Mouse (Mus musculus): ENCODE results near the gene Prrc2a.

Prrc2a gene

DNA sequence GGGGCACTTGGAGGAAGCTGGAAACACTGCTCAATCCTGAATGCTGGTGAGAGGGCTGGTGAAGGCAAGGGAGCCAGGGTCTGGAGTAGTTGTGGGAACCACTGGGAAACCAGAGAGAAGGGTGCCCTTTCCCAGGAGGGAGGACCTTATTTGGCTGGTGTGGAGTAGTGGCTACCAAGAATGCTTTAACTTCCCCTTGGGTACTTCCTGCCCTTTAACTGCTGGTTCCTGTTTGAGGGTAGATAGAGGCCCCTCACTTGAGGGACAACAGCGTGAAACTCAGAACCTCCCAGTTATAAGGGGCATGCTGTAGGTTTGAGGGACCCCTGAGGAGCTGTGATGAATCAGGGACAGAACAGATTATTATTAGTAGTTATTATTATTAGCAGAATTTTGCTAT is 24.5 kb upstream of the Prrc2a start:
- DNase-seq = no peak

DNA sequence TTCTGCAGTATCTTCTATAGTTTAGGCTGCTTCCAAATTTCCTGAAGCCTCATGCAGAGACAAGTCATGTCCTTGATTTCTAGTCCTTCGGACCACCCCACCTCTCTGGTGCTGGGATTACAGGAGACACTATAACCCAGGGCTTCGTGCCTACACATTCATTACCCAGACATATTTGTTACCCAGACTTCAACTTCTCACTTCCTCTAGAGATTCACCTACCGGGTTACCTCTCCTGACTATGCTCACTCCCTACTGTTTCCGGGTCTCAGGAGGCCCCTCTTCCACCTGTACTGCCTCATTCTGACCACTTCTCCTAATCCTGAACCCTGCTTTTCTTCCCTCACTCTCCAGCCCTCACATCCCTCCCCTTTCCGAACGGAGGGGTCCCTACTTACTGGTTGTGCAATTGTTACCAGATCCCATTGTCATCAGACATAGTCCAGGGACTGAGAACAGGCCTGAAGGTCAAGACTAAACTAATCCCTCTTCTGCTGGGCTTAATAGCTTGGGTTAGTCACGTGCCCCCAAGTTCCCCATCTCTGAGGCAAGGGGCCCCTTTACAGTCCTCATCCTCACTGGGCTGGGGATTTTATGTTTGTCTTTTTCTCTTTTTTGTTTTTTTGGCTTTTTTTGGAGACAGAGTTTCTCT is 23.4 kb upstream of the Prrc2a start, which contains the start of gene Lst1:
Lst1 (minus strand) TSS at position 481 of the 652 bp plus-strand sequence.
- DNase-seq = no peak

DNA sequence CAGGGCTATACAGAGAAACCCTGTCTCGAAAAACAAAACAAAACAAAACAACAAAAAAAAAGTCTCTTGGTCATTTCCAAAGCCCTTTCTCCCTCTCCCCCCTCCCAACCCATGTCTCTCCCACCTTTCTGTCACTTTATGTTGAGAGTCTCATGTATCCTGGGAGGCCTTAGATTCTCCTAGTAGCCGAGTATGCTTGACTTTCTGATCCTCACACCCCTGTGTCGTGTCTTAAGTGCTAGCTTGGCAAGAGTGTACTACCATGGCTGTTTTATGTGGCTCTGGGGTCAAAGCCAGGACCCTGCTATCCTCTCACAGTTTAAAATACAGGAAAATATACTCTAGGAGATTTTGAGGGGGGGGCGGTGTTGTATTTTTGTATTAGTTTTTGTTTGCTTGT is 22.6 kb upstream of the Prrc2a start:
- no peak for DNase-seq

DNA sequence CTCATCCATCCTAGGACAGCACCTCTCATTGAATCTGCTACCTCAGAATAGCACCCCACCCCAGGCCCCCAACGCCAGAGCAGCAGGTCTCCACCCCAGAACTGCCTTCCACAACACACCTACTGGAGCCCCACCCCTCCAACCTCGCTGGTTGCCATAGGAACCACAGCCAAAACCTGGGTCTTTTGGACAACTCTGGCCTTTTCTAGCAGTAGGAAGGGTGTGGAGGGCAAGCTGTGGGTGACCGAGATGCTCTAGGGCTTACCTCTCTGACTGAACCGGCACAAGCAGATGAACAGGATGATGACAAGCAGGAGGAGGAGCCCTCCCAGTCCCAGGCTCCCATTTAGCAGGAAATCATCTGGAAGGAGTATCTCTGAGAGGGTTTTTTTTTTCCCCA is 22.0 kb upstream of the Prrc2a start:
- peak; percentile 47 for DNase-seq

DNA sequence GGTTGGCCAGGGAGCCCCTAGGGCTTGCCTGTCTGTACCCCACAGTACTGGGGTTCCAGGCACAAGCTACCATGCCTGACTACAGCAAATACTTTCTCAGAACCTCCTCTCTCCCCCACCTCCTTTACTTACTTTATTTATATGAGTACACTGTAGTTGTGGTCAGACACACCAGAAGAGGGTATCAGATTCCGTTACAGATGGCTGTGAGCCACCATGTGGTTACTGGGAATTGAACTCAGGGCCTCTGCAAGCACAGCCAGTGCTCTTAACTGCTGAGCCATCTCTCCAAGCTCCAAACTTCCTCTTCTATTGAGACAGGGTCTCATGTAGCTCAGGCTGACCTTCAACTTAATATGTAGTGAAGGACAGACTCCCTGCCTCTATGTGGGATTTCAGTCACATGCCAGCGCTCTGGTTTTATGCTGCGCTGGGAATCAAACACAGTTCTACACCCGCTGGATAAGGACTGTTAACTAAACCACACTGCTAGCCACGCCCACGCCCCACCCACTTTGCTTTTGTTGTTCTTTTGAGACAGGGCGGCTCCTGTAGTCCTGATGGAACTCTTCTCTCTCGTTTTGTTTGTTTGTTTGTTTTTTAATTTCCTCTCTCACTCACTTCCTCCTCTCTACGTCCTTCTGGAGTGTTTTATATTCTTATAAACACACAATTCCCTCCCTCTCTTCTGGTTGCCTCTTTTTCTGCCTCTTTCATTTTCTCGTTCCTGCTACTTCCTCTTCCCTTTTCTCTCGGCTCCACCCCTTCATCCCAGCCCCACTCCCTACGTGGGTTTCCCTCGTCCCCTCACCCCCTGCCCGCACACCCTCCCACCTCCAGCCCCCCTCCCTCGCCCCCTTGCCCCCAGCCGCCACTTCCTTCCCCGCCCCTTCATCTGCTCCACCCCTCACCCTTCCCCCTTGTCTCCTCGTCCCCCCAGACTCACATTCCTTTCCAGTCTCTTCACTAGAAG is 21.2 kb upstream of the Prrc2a start:
- peak; percentile 78 for DNase-seq

DNA sequence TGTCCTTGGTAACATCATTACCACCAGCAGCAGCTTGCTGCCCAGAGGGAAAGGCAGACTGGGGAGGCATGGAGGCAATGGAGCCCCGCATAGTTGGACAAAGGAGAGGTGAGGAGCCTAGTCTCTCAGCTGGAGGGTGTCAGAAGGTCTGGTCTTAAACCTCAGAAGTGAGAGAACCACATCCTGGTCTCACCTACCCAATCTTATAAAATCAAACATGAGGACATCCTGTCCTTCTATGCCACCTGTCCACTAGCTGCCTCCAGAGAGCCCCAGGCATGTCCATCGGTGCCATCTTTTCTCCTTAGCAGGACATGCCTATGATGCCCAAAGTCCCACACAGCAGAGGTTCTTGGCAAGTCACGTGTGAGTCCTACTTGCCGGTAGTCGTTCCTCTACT is 15.4 kb upstream of the Prrc2a start:
- DNase-seq = no peak

DNA sequence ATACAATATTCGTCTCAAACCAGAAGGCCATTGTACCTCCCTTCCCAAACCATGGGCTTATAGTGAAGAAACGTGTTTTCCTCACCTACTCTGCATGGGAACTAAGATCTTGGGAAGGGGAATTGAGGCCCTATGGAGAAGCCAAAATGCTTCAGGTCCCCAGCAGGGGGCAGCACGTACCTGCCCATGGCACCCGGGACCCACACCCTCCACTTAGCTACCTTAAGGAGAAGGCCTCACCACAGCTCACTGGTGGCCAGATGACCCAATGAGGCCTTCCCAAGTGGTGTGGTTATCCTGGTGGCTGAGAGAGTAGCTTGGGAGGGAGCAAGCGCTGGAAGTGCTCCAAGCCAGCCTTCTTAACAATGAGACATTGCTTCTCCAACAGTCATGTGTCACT is 13.8 kb upstream of the Prrc2a start:
- peak; percentile 81 for DNase-seq

DNA sequence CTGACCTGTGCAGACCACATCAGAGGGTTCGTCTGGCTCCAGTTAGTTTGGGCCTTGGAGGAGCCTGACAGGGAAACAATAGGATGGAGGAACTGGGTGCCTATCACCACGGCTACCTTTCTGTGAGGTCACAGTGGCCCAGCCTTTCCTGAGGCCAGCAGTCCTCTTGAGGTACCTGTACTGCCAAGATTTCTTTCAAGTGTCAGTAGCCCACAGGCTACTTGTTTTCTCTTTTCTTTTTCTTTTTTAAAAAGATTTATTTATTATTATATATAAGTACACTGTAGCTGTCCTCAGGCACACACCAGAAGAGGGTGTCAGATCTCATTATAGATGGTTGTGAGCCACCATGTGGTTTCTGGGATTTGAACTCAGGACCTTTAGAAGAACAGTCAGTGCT is 11.3 kb upstream of the Prrc2a start, which contains the start of gene Aif1:
Aif1 (minus strand) TSS at position 101 of the 400 bp plus-strand sequence.
- no peak for DNase-seq

DNA sequence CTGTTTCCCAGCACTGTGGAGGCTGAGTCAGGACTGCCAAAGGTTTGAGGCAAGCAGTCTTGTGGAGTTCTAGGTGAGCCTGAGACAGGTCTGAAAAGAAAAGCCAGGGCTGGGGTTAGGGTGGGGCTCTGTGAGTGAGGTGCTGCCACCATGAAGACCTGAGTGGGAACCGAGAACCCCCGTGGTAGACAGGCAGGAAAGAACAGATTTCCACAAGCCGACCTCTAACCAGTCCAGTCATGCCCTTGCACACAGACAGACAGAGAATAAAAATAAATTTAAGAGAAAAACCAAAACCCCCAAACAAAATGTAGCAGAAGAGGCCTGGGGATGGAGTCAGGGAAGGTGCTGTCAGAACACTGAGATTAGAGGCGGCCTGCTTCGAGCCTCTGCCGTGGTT is 10.7 kb upstream of the Prrc2a start:
- no peak for DNase-seq

DNA sequence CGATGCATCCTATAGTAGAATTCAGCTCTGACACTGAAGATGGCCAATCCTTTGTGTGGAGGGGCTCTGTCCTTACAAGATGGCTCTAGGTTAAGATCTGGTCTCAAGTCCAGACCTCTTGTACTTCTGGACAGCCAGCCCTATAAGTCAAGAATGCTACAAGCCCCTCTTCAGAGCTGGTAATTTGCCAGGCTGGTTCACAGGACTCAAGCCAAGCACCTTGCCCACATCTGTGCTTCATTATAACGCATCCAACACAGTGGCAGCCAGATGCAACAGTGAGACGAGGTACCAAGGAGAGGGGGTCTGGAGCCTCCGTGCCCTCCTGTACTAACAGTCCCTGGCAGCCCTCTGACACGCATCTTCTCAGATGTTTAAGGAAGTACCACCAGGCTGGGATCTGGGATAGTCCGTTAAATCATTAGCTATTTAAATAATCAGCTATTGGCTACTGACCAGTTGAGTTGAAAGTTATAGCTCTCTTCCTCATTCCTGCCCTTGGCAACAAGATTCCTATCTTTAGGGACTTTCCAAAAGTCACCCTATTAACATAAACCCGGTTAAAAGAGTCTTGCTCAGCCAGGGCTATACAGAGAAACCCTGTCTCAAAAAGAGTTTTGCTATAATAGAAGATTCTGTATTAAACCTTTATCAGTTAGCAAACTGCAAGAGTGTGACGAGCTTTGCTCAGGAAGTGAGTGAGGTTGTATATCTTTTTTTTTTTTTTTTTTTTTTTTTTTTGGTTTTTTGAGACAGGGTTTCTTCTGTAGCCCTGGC is 9.7 kb upstream of the Prrc2a start:
- no peak for DNase-seq

DNA sequence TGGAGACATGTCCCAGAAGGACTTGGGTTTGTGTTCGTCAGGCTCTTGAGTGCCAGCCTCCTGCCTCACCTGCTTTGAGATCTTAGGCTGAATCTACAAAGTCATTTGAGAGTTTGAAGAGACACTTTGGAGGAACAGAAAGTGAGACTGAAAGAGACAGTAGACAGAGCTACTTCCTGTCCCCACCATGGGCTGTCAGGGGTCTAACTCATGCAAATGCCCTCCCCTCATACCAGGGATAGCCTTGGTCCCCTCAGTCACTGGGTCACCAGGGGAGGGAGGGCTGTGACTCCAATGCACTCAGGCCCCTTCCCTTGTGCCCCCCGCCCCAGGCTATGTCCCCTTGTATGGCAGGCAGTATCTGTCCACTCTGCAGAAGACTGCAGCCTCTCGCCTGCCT is 8.6 kb upstream of the Prrc2a start:
- no peak for DNase-seq

DNA sequence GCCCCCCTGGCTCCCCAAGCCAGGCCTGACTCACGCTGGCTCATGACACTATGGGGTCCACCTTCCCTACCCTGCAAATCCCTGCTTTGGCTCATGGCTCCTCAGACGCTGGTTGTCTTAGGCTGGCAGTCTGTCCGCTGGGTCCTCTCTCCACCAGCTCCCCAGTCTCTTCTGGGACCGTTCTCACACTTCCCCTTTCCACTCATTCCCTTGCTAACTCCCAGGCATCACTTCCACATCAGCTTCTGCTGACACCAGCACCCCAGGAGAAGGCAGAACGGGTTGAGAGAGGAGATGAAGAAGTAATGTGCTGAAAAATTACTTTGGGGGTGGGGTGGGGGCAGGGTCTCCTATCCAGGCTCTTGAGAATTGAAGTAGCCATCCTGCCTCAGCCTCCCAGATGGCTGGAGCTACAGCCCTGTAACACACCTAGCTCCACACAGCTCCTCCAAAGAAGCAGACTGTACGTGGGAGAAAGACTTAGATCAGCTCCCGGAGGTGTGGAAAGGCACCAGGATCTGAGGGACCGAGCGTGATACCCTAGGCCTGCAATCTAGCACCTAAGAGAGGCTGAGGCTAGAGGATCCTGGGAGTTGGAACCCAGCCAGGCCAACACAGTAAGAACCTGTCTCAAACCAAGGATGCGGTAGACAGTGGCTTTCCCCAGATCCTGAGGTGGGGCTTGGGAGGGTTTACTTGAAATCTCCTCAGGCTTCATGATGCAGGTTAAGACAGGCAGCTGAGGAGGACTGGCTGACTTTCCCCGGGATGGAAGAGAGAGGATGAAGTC is 7.9 kb upstream of the Prrc2a start:
- DNase-seq = no peak

DNA sequence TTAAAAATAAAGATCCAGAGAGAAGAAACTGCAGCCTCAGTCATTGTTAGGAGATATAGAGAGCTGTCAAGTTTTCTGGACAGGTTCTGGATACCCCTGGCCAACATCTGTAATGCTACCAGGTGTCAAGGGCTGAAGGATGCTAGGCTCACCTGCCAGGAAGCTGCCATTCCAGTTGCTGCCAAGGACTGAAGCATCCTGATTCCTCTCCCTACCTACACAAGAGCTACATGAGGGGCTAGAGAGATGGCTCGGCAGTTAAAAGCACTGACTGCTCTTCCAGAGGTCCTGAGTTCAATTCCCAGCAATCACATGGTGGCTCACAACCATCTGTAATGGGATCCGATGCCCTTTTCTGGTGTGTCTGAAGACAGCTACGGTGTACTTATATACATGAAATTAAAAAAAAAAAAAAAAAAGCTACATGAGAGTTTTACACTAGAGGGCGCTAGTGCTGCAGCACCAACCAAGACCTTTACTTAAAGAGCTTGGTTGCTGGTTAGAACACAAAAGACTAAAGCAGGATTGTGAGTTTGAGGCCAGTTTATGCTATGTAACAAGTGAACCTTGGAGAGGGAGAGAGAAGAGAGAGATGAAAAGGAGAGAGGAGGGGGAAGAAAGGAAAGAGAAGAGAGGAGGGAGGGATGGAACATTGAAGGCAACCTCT is 4.0 kb upstream of the Prrc2a start:
- DNase-seq = peak; percentile 87

DNA sequence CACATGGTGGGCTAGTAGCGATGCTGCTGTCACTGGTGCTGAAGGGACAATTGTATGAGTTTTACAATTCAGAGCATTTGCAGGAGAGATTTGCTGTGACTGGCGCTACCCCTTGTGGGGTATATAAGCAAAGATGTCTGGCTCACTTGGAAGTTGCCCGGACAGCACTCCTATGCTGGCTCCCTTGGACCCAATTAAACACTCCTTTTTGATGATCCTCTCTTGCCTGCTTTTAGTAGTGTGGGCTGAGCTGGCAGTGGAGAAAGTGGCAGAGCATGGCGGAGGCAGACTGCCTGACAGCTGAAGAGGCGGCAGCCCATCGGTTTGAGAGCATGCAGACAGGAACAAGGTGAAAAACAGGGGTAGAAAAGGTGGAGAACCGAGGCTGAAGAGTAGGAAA is 3.1 kb upstream of the Prrc2a start:
- DNase-seq = no peak

DNA sequence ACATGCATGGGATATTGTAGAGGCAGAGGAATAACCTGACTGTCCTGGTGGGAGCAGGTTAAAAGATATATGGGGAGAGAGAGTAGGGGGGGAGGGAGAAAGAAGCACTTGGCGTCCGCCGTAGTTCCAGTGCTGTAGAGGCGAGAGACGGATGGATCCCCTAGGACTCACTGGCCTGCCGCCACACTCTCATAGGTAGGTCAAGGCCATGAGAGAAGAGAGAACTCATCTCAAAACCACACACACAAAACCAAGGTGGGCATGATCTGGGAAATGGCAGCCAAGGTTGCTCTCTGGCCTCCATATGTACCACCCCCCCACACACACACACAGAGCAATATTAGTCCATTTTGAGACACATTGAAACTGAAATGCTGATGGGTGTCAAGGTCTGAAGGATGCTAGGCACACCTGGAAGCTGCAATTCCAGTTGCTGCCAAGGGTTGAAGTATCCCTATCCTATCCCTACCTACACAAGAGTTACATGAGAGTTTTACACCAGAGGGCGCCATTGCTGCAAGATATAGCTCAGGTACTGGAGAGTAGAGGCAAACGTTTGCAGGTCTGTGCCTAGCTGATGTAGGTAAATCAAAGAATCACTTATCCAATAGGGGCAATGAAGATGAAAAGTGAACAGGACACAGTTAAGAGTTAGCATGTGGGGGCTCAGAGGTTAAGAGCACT is 1.8 kb upstream of the Prrc2a start:
- DNase-seq = peak; percentile 82

DNA sequence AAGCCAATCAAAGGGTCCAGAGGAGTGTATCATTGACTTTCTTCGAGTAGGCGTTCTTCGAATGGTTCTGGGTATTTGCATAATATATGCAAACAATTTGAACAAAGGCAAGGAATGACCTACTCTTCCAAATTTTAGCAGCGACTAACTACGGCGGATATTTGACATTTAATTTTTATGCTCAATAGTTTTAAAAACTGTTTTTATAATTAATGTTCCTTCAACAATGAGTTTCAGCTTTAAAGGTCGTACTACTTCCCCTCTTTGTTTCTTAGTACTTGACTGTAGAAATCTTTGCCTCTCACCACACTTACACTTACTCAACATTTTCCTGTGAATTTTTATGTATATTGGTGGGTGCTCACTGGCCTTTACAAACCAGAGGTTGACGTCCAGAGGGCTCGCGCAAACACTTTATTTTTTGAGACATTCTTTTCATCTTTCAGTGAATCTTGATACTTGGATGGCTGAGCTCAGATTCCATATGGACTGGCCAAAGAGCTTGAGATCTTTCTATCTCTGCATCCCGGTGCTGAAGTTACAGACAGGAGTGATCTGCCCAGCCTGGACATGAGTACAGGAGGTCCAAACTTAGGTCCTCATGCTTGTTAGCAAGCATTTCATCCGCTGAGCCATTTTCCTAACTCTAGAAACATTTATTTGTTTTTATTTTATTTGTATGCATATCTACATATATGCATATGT is 906 bp upstream of the Prrc2a start:
- no peak for DNase-seq

DNA sequence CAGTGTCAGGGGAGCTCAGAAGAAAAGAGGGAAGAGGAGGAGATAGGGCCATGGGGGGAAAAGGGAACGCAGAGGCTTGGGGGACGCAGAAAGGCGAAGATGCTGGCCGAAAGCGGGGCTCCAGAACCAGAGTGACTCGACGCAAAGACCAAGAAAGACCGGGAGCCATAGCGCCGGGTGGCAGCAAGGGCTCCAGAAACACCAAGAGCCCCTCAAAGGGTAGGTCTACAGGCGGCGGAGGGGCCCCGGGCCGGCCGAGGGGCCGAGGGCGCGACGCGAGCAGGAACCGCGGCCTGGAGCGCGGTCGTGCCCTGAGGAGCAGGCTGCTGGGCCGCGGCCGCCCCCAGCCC is 504 bp downstream of the Prrc2a start:
- DNase-seq = no peak

DNA sequence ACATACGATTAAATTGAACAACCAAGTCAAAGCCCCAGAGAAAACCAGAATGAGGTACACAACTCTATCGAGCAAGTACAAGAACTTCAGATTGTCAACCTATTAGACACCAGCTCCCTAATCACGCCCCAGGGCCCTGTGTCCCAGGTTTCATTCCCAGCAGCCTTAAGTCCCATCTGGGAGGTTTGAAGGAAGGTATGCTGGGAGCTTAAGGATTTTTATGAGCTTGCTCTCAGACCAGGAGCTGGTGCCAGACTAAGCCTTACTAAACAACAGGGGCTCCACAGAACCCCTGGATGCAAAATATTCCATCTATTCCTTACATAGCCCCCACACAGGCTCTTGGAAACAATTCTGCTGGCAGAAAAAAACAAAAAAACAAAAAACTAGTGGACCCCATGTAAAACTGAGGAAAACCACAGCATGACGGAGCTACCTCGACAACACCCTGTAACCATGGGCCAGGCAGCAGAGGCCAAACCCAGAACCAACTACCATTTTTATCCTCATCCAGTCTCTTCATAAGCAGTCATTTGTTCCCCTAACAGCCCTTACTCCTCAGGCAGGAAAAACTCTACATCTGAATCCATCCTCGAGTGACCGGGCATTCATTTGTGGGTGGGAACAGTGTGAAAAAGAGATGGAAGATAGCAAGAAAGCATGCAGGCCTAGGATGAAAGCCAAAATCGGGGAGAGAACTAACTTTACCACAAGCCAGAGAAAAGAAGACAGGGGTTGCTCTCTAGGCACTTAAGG is 1.2 kb downstream of the Prrc2a start:
- DNase-seq = no peak

DNA sequence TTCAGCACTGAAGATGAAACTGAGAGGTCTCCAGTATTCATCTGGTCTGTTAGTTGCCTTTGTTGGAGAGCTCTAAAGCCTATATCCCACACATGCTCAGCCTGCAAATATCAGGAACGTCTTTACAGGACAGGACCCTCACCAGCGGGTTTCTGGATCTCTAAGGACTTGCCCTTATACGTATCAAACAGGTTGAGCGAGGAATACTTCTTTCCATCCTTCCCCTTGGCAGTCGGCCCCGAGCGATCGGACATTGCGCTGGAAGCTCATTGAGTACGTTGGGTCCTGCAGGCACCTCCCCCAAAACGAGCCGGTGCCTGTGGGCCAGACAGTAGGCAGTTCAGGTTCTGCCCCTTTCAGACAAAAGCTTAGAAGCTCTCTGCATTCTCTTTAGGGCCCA is 2.0 kb downstream of the Prrc2a start:
- DNase-seq = no peak

DNA sequence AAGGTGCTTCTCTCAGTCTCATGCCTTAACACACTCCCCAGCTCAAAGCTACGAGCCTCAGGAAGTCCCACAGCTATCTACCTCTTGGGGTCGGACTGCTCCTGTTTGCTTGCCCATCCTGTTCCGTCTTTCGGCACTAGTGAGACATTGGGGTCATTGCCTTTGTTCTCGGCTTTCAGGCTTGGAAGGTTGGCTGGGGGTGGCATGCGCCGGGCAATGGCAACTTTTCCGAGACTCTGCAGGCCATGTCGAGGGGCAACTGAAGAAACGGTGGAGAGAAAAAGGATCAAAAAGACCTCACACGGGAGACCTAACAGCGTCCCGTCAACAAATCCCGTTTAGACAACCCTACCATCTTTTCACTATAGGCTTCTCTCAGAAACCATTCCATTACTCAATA is 2.6 kb downstream of the Prrc2a start:
- no peak for DNase-seq
